Mouse (Mus musculus): Measurements from ENCODE around the gene Iffo1.

Iffo1 gene

DNA sequence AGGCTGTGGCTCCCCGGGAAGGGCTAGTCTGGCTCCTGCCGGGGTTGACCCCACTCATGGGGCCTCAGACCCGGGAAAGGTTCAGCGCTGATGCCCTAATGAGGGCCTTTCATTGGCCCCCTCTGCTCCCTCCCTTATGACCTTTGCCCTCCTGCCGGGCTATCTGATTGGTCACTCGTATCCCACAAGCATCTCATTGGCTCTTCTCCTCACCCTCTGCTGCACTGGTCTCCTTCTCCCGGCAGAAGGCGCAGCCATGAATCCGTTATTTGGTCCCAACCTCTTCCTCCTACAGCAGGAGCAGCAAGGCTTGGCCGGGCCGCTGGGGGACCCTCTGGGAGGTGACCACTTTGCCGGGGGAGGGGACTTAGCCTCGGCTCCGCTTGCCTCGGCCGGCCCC, at the start of gene Iffo1:
Gene Iffo1, plus strand, starts transcription at position 241 of the 400 bp plus-strand sequence.
- peak; percentile 93 for DNase-seq (ENCODE audit: low read depth)

DNA sequence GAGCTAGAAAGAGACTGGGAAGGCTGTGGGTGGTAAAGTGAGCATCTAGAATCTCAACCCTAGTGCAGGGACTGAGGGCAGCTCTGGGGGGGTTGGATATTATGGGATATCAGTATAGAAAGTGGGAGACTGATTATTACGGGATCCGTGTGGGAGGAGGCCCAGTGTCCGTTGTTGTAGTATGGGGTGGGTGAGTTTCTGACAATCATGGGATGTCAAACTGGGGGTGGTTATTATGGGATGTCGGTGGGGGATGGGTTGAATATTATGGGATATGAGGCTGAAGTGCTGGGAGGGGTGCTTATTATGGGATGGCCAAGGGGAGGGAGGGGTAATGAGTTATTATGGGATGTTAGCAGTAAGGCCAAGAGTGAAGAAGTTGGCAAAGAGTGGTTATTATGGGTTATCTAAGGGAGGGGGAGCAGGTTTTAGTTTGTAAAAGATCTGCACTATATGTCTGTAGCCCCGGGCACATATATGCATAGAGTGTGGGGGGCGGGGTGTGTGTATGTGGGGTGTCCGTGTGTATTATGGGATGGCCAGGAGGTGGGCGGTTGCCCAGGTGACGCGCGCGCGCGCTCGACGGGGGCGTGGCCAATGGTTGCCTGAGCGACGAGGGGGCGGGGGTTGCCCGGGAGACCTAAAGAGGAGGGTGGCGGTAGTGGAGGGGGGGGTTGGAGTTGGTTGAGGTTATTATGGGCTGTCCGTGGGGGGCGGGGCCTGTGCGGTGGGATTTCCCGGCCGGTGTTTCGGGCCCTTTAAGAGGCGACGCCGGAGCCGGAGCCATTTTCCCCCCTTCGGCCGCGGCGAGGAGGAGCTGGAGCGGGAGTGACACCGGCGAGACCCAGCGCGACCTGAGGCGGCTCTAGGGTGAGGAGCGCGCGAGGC, 49.4 kb upstream of the Iffo1 start, which contains the start of gene Chd4:
Gene Chd4, plus strand, starts transcription at position 591 of the 888 bp plus-strand sequence.
- peak; percentile 99 for DNase-seq (ENCODE audit: low read depth)

DNA sequence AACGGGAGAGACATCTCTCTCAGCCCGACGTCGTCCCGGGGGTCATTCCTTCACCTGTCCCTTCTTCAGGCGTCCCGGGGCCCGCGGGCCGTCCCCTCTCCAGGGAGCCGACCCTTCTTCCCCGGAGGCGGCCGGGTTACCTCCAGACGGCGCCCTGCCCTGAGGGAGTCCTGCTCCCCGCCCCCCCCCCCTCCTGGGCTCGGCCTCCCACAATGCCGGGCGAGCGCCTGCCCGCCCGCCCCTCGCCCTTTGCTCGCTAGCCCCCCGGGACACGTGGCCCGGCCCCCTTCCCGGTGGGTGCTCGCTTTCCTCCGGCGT, 48.8 kb upstream of the Iffo1 start:
- DNase-seq (ENCODE audit: low read depth), result no peak

DNA sequence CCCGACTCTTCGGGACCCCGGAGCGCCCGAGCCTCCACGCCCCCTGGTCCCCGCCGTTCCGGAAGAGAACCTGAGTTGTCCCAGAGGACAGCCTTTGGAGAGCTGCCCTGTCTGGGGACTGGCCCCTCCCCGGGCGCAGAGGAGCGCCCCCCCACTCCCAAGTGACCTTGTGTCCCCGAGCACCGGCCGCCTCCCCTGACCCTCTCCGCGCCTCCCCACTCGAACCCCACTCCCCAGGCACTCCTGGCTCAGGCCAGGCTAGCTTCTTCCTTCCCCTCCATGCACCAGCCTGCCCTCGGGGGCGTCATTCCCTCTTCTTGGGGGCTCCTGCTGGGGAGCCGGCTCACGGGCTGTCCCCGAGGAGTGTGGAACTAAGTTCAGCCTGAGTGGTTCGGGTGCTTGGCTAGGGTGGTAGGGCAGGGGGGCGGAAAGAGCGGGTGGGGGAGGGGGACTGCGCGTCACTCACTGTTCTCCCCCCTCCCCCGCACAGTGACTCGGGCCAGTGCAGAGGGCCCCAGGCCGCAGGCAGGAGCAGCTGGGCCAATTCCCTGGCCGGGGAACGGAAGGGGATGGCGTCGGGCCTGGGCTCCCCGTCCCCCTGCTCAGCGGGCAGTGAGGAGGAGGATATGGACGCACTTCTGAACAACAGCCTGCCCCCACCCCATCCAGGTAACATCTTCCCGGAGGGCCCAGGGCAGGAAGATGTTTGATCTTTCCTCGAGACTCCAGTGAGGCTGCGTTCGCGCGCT, 48.3 kb upstream of the Iffo1 start:
- peak; percentile 64 for DNase-seq (ENCODE audit: low read depth)

DNA sequence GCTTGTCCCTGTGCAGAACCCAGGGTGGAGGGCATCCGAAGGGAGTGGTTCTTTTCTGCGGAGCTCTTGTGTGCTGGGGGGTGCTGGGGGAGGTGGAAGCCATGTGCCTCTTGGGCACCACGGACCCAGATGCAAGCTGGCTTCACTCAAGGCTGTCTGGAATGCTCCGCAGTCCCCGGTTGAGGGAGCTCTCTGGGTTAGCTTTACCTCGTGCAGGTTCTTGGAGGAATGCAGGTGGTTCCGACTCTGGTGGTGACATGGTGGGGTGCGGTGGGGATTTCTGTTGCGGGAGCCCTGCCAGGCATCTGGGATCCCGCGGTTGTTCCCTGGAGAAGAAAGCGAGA, 47.7 kb upstream of the Iffo1 start:
- DNase-seq (ENCODE audit: low read depth), result peak; percentile 47

DNA sequence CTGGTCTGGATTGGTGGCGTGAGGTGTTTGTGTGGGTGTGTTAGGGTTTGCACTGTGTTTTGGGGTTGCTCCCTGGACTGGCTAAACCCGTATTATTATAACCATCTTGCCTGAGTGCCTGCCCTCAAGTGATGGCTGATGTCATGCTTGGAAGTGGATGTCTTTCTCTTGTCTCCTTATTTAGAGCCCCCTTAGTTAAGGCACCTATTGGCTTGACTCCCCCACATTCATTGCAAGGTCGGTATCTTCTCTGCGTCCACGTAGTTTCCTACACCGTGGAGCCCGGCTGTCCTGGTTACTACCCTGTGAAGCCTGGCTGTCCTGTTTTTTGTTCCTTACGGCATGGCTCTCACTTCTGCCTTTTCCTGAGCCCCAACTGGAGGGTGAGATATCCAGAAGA, 47.1 kb upstream of the Iffo1 start:
- no peak for DNase-seq (ENCODE audit: low read depth)

DNA sequence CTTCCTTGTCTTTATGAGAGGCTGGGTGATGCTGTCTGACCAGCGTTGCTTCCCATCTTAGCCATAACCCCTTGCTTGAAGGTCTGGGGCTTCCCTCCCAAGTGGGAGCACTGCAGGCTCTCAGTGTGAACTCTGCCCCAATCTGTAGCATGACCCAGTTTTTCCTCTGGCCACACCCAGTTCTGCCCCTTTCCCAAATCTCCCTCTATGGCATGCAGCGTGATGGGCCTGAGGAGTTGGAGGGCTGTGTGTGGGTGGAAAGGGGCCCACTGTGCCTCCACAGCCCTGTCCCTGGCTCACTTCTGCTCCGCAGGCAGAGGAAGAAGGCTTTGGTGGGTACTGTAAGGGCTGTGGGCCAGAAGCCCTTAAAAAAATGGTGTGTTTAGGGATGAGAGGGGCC, 46.5 kb upstream of the Iffo1 start:
- DNase-seq (ENCODE audit: low read depth), result no peak

DNA sequence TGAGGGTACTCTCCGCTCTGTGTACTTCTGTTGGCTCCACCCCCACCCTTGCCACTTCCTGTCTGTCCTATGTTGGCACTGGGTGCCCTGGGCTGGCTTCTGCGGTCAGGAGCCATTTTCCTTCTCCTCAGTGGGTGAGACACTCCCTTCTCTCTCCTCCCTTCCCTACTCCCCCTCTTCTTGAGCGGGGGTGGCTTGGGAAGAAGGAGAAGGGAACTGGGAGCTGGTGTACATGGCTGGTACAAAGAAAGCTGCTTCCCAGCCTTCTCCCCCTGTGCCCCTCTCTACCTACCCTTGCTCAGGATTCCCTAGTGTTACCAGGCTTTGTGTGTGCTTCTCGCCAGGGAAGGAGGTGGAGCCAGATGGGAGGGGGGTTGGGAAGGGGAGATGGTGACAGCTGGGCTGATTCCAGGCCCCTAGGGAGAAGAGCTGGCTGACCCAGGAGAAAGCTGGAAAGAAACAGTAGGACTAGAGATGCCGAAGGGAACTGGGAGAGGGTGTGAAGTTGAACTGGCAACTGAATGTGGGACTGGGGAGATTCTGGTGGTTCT, 45.5 kb upstream of the Iffo1 start:
- DNase-seq (ENCODE audit: low read depth), result no peak

DNA sequence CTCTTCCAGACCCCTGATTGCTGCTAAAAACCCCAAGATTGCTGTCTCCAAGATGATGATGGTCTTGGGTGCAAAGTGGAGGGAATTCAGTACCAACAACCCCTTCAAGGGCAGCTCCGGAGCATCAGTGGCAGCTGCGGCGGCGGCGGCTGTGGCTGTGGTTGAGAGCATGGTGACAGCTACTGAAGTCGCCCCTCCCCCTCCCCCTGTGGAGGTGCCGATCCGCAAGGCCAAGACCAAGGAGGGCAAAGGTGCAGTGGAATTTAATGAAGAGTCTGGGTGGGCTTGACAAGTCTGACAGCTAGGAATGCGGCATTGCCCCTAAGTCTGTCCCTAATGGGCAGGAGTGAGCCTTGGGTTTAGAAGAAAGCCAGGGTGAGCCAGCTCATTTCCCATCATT, 43.6 kb upstream of the Iffo1 start:
- no peak for DNase-seq (ENCODE audit: low read depth)

DNA sequence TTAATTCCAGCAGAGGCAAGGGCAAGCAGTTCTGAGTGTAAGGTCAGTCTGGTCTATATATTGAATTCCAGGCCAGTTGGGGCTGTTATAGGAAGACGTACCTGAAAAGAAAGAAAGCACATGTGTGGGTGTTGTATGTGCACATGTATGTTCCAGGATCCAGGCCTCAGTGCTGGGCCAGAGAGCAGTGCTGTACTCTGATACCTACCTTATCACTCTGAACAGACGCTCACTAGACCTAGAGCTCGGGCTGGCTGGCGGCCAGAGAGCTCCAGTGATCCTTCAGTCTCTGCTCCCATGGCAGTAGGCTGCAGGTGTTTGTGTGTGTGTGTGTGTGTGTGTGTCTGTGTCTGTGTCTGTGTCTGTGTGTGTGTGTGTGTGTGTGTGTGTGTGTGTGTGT, 40.8 kb upstream of the Iffo1 start:
- no peak for DNase-seq (ENCODE audit: low read depth)

DNA sequence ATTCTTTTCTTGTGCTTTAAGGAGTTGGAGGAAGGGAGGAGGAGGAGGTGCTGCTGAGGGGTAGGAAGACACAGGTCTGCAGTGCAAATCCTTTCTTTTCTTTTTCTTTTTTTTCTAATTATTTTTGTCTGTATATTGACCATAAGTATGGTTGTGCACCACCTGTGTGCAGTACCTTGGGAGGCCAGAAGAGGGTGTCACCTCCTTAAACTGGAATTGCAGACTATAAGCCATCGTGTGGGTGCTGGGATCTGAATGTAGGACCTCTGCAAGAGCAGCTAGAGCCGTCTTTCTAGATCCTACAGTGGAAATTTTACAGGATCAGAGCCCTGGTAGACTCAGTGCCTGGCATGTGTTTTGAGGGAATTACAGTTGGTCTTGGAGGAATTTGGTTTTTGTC, 37.3 kb upstream of the Iffo1 start:
- DNase-seq (ENCODE audit: low read depth), result peak; percentile 34

DNA sequence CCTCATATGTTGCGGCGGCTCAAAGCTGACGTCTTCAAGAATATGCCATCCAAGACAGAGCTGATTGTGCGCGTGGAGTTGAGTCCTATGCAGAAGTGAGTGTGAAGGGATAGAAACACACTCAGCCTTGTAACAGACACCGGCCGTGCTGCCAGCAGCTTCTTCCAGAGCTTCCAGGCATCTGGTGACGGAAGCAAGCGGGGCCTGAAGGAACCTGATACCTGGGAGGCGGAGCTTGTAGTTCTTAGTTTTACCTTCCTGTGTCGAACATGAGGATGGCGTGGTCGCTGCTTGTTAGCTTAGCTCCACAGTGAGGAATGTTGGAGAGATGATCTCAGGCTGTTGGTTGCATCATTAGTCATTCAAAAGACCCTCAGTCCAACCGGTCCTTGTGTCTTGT, 35.7 kb upstream of the Iffo1 start:
- DNase-seq (ENCODE audit: low read depth), result no peak

DNA sequence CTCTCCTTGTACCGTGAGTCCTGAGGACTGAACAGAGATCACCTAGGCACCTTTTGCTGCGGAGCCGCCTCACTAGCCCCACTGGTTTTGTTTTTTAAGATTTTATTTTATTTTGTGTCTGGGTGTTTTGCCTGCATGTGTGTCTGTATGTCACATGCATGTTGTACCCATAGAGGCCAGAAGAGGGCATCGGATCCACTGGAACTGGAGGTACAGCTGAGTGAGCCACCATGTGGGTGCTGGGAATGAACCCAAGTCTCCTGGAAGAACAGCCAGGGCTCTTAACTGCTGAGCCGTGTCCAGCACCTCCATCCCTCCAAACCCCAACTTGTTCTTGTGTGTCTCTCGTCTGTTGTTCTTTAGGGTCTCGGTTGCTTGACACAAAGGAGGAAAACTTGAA, 34.1 kb upstream of the Iffo1 start:
- DNase-seq (ENCODE audit: low read depth), result peak; percentile 79

DNA sequence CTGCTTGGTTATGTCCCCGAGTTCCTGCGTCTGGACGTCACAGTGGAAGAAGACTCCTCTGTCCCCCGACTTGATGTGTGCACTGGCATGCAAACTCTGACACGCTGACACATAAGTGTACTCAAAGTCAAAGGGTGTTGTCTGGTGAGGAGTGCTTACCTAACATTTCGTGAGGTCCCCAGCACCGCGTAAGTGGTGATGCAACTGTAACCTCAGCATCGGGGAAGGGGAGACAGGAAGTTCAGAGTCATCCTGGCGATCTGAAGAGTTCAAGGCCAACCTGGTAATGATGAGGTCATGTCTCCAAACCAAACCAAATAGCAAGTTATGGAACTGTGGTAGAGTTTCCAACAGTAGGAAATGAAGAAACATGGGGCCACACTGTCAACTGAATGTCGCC, 32.5 kb upstream of the Iffo1 start:
- DNase-seq (ENCODE audit: low read depth), result no peak

DNA sequence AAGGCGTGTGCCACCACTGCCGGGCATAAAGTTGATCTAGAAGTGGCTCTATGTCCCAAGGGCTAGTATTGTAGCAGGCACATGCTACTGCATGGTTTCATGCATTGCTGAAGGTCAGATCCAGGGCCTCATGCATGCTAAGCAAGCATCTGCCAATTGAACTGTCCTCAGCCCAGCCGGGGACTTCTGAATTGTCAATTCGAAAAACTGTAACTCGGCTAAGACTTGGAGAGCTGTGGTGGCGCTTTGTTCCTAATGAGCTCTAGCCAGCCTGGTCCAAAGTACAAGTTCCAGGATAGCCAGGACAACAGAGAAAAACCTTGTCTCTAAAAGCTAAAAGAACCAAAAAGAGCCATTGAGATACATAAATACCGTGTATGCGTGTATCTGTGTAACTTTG, 25.7 kb upstream of the Iffo1 start:
- DNase-seq (ENCODE audit: low read depth), result no peak

DNA sequence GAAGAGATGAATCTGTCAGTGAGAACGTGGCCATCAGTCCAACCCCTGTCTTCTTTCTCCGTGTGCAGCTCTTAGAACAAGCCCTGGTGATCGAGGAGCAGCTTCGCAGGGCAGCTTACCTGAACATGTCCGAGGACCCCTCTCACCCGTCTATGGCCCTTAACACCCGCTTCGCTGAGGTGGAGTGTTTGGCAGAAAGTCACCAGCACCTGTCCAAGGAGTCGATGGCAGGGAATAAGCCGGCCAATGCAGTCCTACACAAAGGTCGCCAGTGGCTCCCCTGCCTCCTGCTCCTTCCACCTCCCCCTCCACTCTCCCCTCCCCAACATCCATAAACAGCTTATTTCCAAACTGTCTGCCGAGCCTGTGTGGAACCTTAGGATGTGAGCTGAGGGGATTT, 16.3 kb upstream of the Iffo1 start:
- DNase-seq (ENCODE audit: low read depth), result no peak

DNA sequence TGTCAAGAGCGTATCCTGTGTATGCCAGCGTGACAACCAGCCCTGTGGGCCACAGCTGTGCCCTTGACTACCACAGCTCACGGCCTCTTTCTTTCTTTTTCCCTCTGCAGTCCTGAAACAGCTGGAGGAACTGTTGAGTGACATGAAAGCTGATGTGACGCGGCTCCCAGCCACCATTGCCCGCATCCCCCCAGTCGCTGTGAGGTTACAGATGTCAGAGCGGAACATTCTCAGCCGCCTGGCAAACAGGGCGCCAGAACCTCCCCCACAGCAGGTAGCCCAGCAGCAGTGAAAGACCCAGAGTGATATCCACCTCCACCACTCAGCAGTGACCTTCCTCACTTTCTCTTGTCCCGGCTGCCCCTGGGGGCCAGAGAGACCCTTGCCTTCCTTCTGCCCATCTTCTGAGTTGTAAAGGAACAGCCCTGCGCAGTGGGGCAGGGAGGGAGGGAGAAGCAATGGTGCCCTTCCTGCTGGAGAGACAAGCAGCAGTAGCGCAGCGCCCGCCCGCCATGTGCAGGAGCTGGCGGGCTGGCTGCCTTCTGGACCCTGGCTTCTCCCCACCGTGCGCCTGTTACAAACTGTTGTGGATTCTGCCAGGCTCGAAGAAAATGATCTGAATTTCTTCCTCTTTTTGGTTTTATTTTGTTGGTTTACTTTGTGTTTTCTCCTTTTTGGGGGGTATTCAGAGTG, 15.2 kb upstream of the Iffo1 start:
- DNase-seq (ENCODE audit: low read depth), result no peak

DNA sequence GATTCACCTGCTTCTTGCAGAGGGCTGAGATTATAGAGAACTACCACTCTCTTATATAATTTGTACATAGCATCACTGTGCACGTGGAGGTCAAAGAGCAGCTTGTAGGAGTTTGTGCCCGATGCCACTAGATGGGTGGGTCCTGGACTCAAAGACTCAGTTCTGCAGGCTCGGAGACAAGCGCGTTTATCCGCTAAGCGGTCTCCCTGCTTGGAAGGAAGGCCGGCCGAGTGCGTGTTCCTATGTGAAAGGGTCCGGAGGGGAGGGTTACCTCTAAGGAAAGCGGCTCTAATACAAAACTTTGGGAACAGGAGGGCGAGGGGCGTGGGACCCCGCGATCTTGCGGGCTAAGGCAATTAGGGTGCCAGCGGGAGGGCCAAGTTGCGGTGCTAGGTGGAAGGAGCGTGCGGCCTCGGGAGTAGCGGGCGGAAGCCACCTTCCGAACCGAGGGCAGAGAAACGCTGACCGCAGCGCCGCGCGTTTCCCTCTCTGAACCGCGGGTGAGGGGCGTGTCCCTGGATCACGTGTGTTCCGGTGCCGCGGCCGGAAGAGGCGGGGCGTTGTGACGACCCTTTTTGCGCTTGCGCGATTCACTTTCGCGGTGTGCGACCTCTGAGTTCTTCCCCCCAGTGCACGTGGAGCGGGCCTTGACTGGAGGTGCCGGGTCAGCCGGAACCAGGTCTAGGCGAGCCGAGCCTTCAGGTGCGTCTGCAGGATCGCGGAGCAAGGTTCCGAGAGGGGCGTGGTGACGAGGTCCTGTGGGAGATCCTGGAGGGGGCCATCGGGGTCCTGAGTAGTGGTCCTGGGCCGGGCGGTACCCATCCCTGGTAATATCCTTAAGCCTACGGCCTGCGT, 13.5 kb upstream of the Iffo1 start, which contains the start of gene Nop2:
Gene Nop2, plus strand, starts transcription at position 608 of the 855 bp plus-strand sequence.
- peak; percentile 98 for DNase-seq (ENCODE audit: low read depth)

DNA sequence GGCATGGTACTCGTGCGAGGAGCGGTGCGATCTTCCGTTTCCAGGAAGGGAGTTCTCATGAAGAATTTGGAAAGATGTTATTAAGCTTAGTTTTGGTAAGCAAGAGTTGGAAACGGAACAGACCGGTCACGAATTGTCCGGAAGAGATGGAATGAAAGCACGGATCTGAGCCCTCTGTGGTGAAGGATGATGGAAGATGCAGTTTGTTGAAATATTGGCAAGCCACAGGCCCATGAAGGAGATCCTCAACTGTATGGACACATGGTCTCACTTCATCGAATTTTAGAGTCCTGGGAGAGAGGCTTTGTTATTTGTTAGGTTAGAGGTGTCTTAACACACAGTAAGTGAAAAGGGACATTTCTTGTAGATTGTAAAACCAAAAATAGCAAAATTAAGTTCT, 12.6 kb upstream of the Iffo1 start:
- no peak for DNase-seq (ENCODE audit: low read depth)

DNA sequence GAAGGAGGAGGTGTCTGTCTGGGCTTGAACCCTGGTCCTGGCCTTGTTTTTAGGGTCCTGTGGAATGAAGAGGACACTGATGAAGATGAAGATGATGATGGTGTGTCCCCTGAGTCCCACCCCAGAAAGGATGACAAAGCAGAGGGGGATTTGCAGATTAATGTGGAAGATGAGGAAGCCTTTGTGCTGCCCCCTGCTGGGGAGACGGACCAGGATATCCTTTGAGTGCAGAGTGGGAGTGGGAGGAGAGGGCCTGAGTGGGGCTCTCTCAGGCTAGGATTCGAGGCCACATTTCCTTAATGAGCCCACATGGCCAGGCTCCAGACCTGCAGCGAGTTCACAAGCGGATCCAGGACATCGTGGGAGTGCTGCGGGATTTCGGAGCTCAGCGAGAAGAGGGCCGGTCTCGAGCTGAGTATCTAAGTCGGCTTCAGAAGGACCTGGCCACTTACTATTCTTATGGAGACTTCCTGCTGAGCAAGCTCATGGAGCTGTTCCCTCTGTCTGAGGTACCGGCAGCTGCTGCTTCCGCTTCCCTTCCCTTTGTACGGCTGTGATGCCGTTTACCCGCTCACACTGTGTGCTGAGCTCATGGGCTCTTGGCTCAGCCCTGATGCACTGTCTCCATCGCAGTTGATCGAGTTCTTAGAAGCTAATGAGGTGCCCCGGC, 7.9 kb upstream of the Iffo1 start:
- peak; percentile 72 for DNase-seq (ENCODE audit: low read depth)

DNA sequence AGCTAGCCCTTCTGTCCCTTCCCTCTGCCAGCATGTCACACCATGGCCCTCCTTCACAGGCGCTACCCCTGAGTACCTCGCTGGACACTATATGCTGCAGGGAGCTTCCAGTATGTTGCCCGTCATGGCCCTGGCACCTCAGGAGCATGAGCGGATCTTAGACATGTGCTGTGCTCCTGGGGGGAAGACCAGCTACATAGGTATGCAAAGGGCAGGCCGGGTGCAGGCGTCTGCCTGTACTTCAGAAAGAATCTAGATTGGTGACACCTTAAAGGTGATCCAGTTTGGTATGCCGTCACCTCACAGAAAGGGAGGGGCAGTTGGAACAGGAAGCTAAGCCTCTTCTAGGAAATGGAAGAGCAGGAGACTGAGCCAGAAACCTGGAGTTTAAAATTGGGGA, 5.3 kb upstream of the Iffo1 start:
- no peak for DNase-seq (ENCODE audit: low read depth)
